Mouse (Mus musculus): ENCODE measurements around the gene Cx3cr1. TPM values are rescaled to one million over a fixed set of nuclear protein-coding genes. Genes with fewer than 3 reads are reported as not detected.

The Cx3cr1 gene
- polyA plus RNA-seq, 1 experiment from 2014 or later = 8.6 TPM

- no peak for DNase-seq (ENCODE audit: low spot score)
- no peak overlapping the region for H3K9ac ChIP-seq (ENCODE audit: low read length)
- H3K27me3 ChIP-seq (ENCODE audit: control insufficient read depth, insufficient read depth, low read length) = no peaks in the 10 kb centered on the region; the same call in 1 of the 2 replicates
- no peak overlapping the region for H3K27ac ChIP-seq (replicated peaks)
- no peak overlapping the region for H3K4me3 ChIP-seq (ENCODE audit: low read depth, low read length)
- no peak for ATAC-seq (ENCODE audit: low FRiP score, low TSS enrichment)
- H3K36me3 ChIP-seq (ENCODE audit: control insufficient read depth, insufficient read depth, low read length) = no peaks in the 10 kb centered on the region
- H3K4me1 ChIP-seq (replicated peaks; ENCODE audit: control insufficient read depth, insufficient read depth) = peaks cover 17% of the 10 kb centered on the region; the same call in 1 of the 2 replicates
- no peaks in the 10 kb centered on the region for H3K9me3 ChIP-seq (ENCODE audit: control insufficient read depth, low read length)
- H3K4me2 ChIP-seq (replicated peaks; ENCODE audit: low read depth) = no peak overlapping the region
- 57% methylated on average over 2 of the region's 2 CpGs for WGBS
- TF ChIP-seq CTCF (IDR thresholded peaks at IDR 0.05; ENCODE audit: low read depth) (no peak), EP300 (optimal IDR thresholded peaks at IDR 0.05) (no peak)
Measured at GRCm38 (mm10) chr9:119979749-119980148, 89.9 kb downstream of the Cx3cr1 start.

DNA sequence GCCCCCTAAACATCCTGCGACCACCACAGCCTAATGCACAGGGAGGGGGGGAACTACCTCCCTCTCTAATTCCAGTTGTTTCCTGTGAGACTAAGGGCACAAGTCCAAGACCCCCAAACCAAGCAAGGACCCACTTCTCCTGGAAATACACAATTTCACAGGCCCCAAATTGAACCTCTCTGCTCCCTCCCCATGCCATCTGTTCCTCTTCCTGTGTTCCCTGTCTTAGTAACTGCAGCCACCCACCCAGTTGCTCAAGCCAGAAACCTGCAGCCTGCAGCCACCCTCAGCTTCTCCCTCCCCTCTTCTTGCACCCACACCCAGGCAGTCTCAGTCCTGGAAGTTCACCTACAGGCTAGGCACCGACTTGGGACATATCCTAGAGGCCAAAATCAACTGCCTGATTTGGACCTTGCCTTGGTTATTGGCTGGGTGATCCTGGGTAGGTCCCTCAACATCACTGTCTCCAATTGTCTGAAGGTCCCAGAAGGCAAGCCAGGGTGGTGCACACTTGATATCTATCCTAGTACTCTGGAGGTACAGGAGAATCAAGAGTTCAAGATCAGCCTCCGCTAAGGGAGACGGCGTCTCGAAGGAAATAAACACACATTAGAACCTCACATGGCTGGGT lies 90.8 kb downstream of the Cx3cr1 start:
- H3K36me3 ChIP-seq (ENCODE audit: control insufficient read depth, insufficient read depth, low read length) = 0 out of 2 replicates have a peak, but pooled peaks cover 3% of the 10 kb centered on the region
- no peak for TF ChIP-seq CTCF (IDR thresholded peaks at IDR 0.05; ENCODE audit: low read depth)
- no peak for TF ChIP-seq EP300 (optimal IDR thresholded peaks at IDR 0.05)
- peaks cover 15% of the 10 kb centered on the region; the same call in 1 of the 2 replicates for H3K4me1 ChIP-seq (replicated peaks; ENCODE audit: control insufficient read depth, insufficient read depth)
- DNase-seq (ENCODE audit: low spot score) (no peak), ATAC-seq (ENCODE audit: low FRiP score, low TSS enrichment) (no peak)
- no peak overlapping the region for H3K9ac ChIP-seq (ENCODE audit: low read length)
- no peak overlapping the region for H3K4me2 ChIP-seq (replicated peaks; ENCODE audit: low read depth)
- no peaks in the 10 kb centered on the region for H3K9me3 ChIP-seq (ENCODE audit: control insufficient read depth, low read length)
- no peak overlapping the region for H3K27ac ChIP-seq (replicated peaks)
- WGBS = 70% methylated on average over 6 of the region's 6 CpGs
- H3K4me3 ChIP-seq (ENCODE audit: low read depth, low read length) = no peak overlapping the region
- H3K27me3 ChIP-seq (ENCODE audit: control insufficient read depth, insufficient read depth, low read length) = no peaks in the 10 kb centered on the region; the same call in 1 of the 2 replicates

- no peak for ATAC-seq (ENCODE audit: low FRiP score, low TSS enrichment)
Measured at GRCm38 (mm10) chr9:119978151-119978810, 91.4 kb downstream of the Cx3cr1 start.

GRCm38 (mm10) chr9:119977557-119978060 lies 92.1 kb downstream of the Cx3cr1 start:
- TF ChIP-seq CTCF (IDR thresholded peaks at IDR 0.05; ENCODE audit: low read depth) (no peak), EP300 (optimal IDR thresholded peaks at IDR 0.05) (no peak)
- 32% methylated on average over 5 of the region's 5 CpGs for WGBS
- Histone ChIP-seq H3K9ac (ENCODE audit: low read length) (no peak overlapping the region), H3K4me1 (replicated peaks; ENCODE audit: control insufficient read depth, insufficient read depth) (peaks cover 15% of the 10 kb centered on the region; the same call in 1 of the 2 replicates), H3K4me2 (replicated peaks; ENCODE audit: low read depth) (no peak overlapping the region), H3K4me3 (ENCODE audit: low read depth, low read length) (no peak overlapping the region), H3K36me3 (ENCODE audit: control insufficient read depth, insufficient read depth, low read length) (peaks cover 16% of the 10 kb centered on the region; the same call in 1 of the 2 replicates), H3K9me3 (ENCODE audit: control insufficient read depth, low read length) (no peaks in the 10 kb centered on the region), H3K27me3 (ENCODE audit: control insufficient read depth, insufficient read depth, low read length) (no peaks in the 10 kb centered on the region; the same call in 1 of the 2 replicates), H3K27ac (replicated peaks) (no peak overlapping the region; the same call in 1 of the 2 replicates)
- ATAC-seq (ENCODE audit: low FRiP score, low TSS enrichment) (no peak), DNase-seq (ENCODE audit: low spot score) (no peak)

More at GRCm38 (mm10) chr9:119978151-119978810, 91.4 kb downstream of the Cx3cr1 start:
- H3K27ac ChIP-seq (replicated peaks) = no peak overlapping the region; the same call in 1 of the 2 replicates
- peak overlapping the region; percentile 23; the same call in 1 of the 2 replicates for H3K9ac ChIP-seq (ENCODE audit: low read length)
- peaks cover 10% of the 10 kb centered on the region; the same call in 1 of the 2 replicates for H3K36me3 ChIP-seq (ENCODE audit: control insufficient read depth, insufficient read depth, low read length)
- H3K27me3 ChIP-seq (ENCODE audit: control insufficient read depth, insufficient read depth, low read length) = no peaks in the 10 kb centered on the region; the same call in 1 of the 2 replicates
- 42% methylated on average over 9 of the region's 9 CpGs for WGBS
- no peaks in the 10 kb centered on the region for H3K9me3 ChIP-seq (ENCODE audit: control insufficient read depth, low read length)
- H3K4me1 ChIP-seq (replicated peaks; ENCODE audit: control insufficient read depth, insufficient read depth) = peaks cover 15% of the 10 kb centered on the region; the same call in 1 of the 2 replicates
- TF ChIP-seq EP300 (optimal IDR thresholded peaks at IDR 0.05) (no peak), CTCF (IDR thresholded peaks at IDR 0.05; ENCODE audit: low read depth) (no peak)
- no peak overlapping the region for H3K4me3 ChIP-seq (ENCODE audit: low read depth, low read length)
- H3K4me2 ChIP-seq (replicated peaks; ENCODE audit: low read depth) = no peak overlapping the region
- no peak for DNase-seq (ENCODE audit: low spot score)

- Histone ChIP-seq H3K4me3 (ENCODE audit: low read depth, low read length) (no peak overlapping the region), H3K36me3 (ENCODE audit: control insufficient read depth, insufficient read depth, low read length) (peaks cover 23% of the 10 kb centered on the region), H3K27ac (replicated peaks) (no peak overlapping the region), H3K9ac (ENCODE audit: low read length) (no peak overlapping the region), H3K27me3 (ENCODE audit: control insufficient read depth, insufficient read depth, low read length) (no peaks in the 10 kb centered on the region; the same call in 1 of the 2 replicates), H3K9me3 (ENCODE audit: control insufficient read depth, low read length) (no peaks in the 10 kb centered on the region), H3K4me2 (replicated peaks; ENCODE audit: low read depth) (no peak overlapping the region), H3K4me1 (replicated peaks; ENCODE audit: control insufficient read depth, insufficient read depth) (peaks cover 15% of the 10 kb centered on the region; the same call in 1 of the 2 replicates)
- TF ChIP-seq EP300 (optimal IDR thresholded peaks at IDR 0.05) = no peak
- TF ChIP-seq CTCF (IDR thresholded peaks at IDR 0.05; ENCODE audit: low read depth) = no peak
- no peak for ATAC-seq (ENCODE audit: low FRiP score, low TSS enrichment)
- 31% methylated on average over 17 of the region's 17 CpGs for whole genome bisulfite sequencing
- DNase-seq (ENCODE audit: low spot score) = no peak
Measured at GRCm38 (mm10) chr9:119976704-119977556, 92.7 kb downstream of the Cx3cr1 start.
